Mouse (Mus musculus) megakaryocyte-erythroid progenitor cell, adult 5-6 weeks (primary cell): Measurements from ENCODE around the gene Zbtb4. TPM values are rescaled to one million over a fixed set of nuclear protein-coding genes. Genes with fewer than 3 reads are reported as not detected.

Experiments
- ATAC-seq: replicated peaks from 2 replicates; pipeline ENCODE4 v1.8.0; 2016; ENCODE audit warnings: mild to moderate bottlenecking, inconsistent platforms; ENCODE audit not compliant: severe bottlenecking, poor library complexity, low FRiP score, low TSS enrichment
- total RNA-seq, 2 experiments: library from RNA; stranded (forward) in 1 of 2; stranded (reverse) in 1 of 2; fragments of 200-1000, 215-1000 nt in 1 of 2; fragments of >200 nt in 1 of 2; fragmentation: Nextera tagmentation in 1 of 2; gene quantifications; 2 replicates each; pipeline ENCODE4 v1.2.3; 2014 to 2017

The Zbtb4 gene
- total RNA-seq, 2 experiments from 2014 or later, result 1.1 to 2.8 TPM

- ATAC-seq, result no peak
Measured at GRCm38 (mm10) chr11:69760901-69761200, 4.9 kb upstream of the Zbtb4 start.

GRCm38 (mm10) chr11:69761868-69762267, 3.8 kb upstream of the Zbtb4 start, which contains the start of gene Slc35g3:
Gene Slc35g3 (minus strand): TSS chr11:69761968.
- no peak for ATAC-seq

- ATAC-seq, result no peak
Measured at GRCm38 (mm10) chr11:69763551-69763950, 2.2 kb upstream of the Zbtb4 start.

- ATAC-seq, result peak; percentile 80
Measured at GRCm38 (mm10) chr11:69766126-69766609, 456 bp downstream of the Zbtb4 start.

GRCm38 (mm10) chr11:69766872-69767624, 1.3 kb downstream of the Zbtb4 start:
- ATAC-seq, result no peak

- ATAC-seq, result no peak
Measured at GRCm38 (mm10) chr11:69767625-69767909, 1.9 kb downstream of the Zbtb4 start.

GRCm38 (mm10) chr11:69774961-69775360, 9.2 kb downstream of the Zbtb4 start:
- no peak for ATAC-seq

- no peak for ATAC-seq
Measured at GRCm38 (mm10) chr11:69775716-69776115, 10.0 kb downstream of the Zbtb4 start.

GRCm38 (mm10) chr11:69776488-69776887, 10.8 kb downstream of the Zbtb4 start:
- no peak for ATAC-seq

- ATAC-seq, result no peak
Measured at GRCm38 (mm10) chr11:69777504-69778257, 12.0 kb downstream of the Zbtb4 start.

- no peak for ATAC-seq
Measured at GRCm38 (mm10) chr11:69778258-69778982, 12.7 kb downstream of the Zbtb4 start.

- ATAC-seq, result no peak
Measured at GRCm38 (mm10) chr11:69778985-69779384, 13.3 kb downstream of the Zbtb4 start.

GRCm38 (mm10) chr11:69781828-69782227, 16.1 kb downstream of the Zbtb4 start:
- ATAC-seq, result no peak

- peak; percentile 94 for ATAC-seq
Measured at GRCm38 (mm10) chr11:69784793-69785272, 19.1 kb downstream of the Zbtb4 start.

GRCm38 (mm10) chr11:69787306-69787705, 21.6 kb downstream of the Zbtb4 start:
- ATAC-seq, result no peak

GRCm38 (mm10) chr11:69789431-69789830, 23.7 kb downstream of the Zbtb4 start:
- no peak for ATAC-seq

GRCm38 (mm10) chr11:69791420-69791819, 25.7 kb downstream of the Zbtb4 start:
- no peak for ATAC-seq

GRCm38 (mm10) chr11:69793429-69793828, 27.7 kb downstream of the Zbtb4 start:
- no peak for ATAC-seq

GRCm38 (mm10) chr11:69795168-69795982, 29.7 kb downstream of the Zbtb4 start, which contains the start of gene Chrnb1:
Gene Chrnb1 (minus strand): TSS chr11:69795943.
- peak; percentile 99 for ATAC-seq
